8 mouse cellular contexts compared by ENCODE assay signal in the genomic region with DNA sequence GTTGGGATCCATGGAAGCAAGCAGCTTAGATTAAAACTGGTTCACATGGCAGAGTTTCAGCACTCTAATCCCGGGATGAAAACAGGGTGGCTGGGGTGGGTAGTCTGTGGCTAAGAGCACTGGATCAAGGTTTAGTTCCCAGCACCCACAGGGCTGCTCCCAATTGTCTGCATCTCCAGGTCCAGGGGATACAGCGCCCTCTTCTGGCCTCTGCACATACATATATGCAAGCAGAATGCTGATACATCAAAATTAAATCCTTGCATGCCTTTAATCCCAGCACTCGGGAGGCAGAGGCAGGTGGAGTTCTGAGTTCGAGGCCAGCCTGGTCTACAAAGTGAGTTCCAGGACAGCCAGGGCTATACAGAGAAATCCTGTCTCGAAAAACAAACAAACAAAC. TPM values are rescaled to one million over a fixed set of nuclear protein-coding genes. Genes with fewer than 3 reads are reported as not detected.
DNase-seq lines count a peak whose midpoint lies in the region; ATAC-seq and TF ChIP-seq lines count a peak whose summit lies in the region.
"Not testable (repeated sequence)": the region's sequence is repeated elsewhere in the genome, so short reads cannot be mapped to it uniquely, and the experiment has no call there.

No protein-coding gene starts in this region.

- not testable (repeated sequence) for H3K27me3 ChIP-seq in heart, embryonic 10.5 days (ENCODE audit: insufficient read depth, poor library complexity, severe bottlenecking); intestine, embryonic 15.5 days (replicated peaks); limb, embryonic 10.5 days (ENCODE audit: low read depth, poor library complexity, severe bottlenecking); lung, embryonic 16.5 days (ENCODE audit: control insufficient read depth, insufficient read depth, low read depth, low read length); stomach, postnatal 0 days (ENCODE audit: control insufficient read depth, insufficient read depth, low read length)

- peaks cover 22% of the 10 kb centered on the region for H3K4me1 ChIP-seq in heart, embryonic 10.5 days
- not testable (repeated sequence) for H3K4me1 ChIP-seq in intestine, embryonic 15.5 days (replicated peaks); stomach, postnatal 0 days (replicated peaks; ENCODE audit: control insufficient read depth, insufficient read depth)
- peaks cover 25% of the 10 kb centered on the region for H3K4me1 ChIP-seq in limb, embryonic 10.5 days
- H3K4me1 ChIP-seq in lung, embryonic 16.5 days (replicated peaks; ENCODE audit: control insufficient read depth, insufficient read depth, low read length), result peaks cover 17% of the 10 kb centered on the region

- not testable (repeated sequence) for TF ChIP-seq EP300 in stomach, postnatal 0 days (optimal IDR thresholded peaks at IDR 0.05)

- H3K27ac ChIP-seq in heart, embryonic 10.5 days; intestine, embryonic 15.5 days; limb, embryonic 10.5 days; lung, embryonic 16.5 days (ENCODE audit: low read length); stomach, postnatal 0 days (replicated peaks): not testable (repeated sequence)

- peak; percentile 57 for DNase-seq in ES-CJ7 (ENCODE audit: low read depth, low spot score)
- DNase-seq in cerebellum, adult 9-11 months, result peak; percentile 57
- DNase-seq in heart, embryonic 10.5 days (ENCODE audit: low spot score); limb, embryonic 10.5 days (ENCODE audit: low spot score); stomach, postnatal 0 days (ENCODE audit: low spot score): not testable (repeated sequence)
- peak; percentile 47 for DNase-seq in naive thymus-derived CD4-positive, alpha-beta T cell, adult 2 months (ENCODE audit: low read depth)

- peak overlapping the region; percentile 67 for H3K4me2 ChIP-seq in intestine, embryonic 15.5 days (replicated peaks)
- peak overlapping the region; percentile 82 for H3K4me2 ChIP-seq in lung, embryonic 16.5 days (ENCODE audit: low read depth, low read length)
- H3K4me2 ChIP-seq in stomach, postnatal 0 days (replicated peaks; ENCODE audit: low read depth), result not testable (repeated sequence)

- H3K36me3 ChIP-seq in heart, embryonic 10.5 days, result peaks cover 36% of the 10 kb centered on the region
- H3K36me3 ChIP-seq in intestine, embryonic 15.5 days, result peaks cover 10% of the 10 kb centered on the region
- H3K36me3 ChIP-seq in limb, embryonic 10.5 days, result peaks cover 45% of the 10 kb centered on the region
- peaks cover 11% of the 10 kb centered on the region for H3K36me3 ChIP-seq in lung, embryonic 16.5 days (ENCODE audit: control insufficient read depth, insufficient read depth, low read length)
- not testable (repeated sequence) for H3K36me3 ChIP-seq in stomach, postnatal 0 days (ENCODE audit: control insufficient read depth, insufficient read depth, low read length)

- not testable (repeated sequence) for H3K9me3 ChIP-seq in heart, embryonic 10.5 days; intestine, embryonic 15.5 days; limb, embryonic 10.5 days (replicated peaks); lung, embryonic 16.5 days (ENCODE audit: control insufficient read depth, low read length); stomach, postnatal 0 days (ENCODE audit: control insufficient read depth, low read length)

- not testable (repeated sequence) for H3K9ac ChIP-seq in intestine, embryonic 15.5 days; lung, embryonic 16.5 days (ENCODE audit: low read length); stomach, postnatal 0 days (ENCODE audit: low read length)

- H3K4me3 ChIP-seq in heart, embryonic 10.5 days, result peak overlapping the region; percentile 94
- H3K4me3 ChIP-seq in intestine, embryonic 15.5 days (replicated peaks); stomach, postnatal 0 days (ENCODE audit: low read depth, low read length): not testable (repeated sequence)
- H3K4me3 ChIP-seq in limb, embryonic 10.5 days, result peak overlapping the region; percentile 88
- H3K4me3 ChIP-seq in lung, embryonic 16.5 days (ENCODE audit: low read length), result 0 out of 2 replicates have a peak overlapping the region, but pooled peaks have one; percentile 2

- not testable (repeated sequence) for ATAC-seq in intestine, embryonic 15.5 days; lung, embryonic 16.5 days (ENCODE audit: low read depth); stomach, postnatal 0 days (ENCODE audit: low FRiP score, low TSS enrichment)

- peak; percentile 45 for TF ChIP-seq CTCF in stomach, postnatal 0 days (IDR thresholded peaks at IDR 0.05; ENCODE audit: low read depth)

- WGBS in heart, embryonic 10.5 days, result 73% methylated on average over 5 of the region's 5 CpGs
- 76% methylated on average over 5 of the region's 5 CpGs for WGBS in intestine, embryonic 15.5 days
- WGBS in limb, embryonic 10.5 days, result 81% methylated on average over 5 of the region's 5 CpGs
- 70% methylated on average over 5 of the region's 5 CpGs for WGBS in lung, embryonic 16.5 days
- 77% methylated on average over 5 of the region's 5 CpGs for WGBS in stomach, postnatal 0 days

RNA-seq across cellular contexts. Expression of a gene that starts 5.7 kb away (rescaled TPM):
- 403 and 488 TPM in 2 replicates for polyA plus RNA-seq in heart, embryonic 10.5 days (2016; fragmentation: Nextera tagmentation; extraction: Ambion mirVana)
- 410 and 432 TPM in 2 replicates for polyA plus RNA-seq in intestine, embryonic 15.5 days (2015; fragmentation: Nextera tagmentation; extraction: Ambion mirVana)
- 526 and 559 TPM in 2 replicates for polyA plus RNA-seq in limb, embryonic 10.5 days (2016; fragmentation: Nextera tagmentation; extraction: Ambion mirVana)
- polyA plus RNA-seq in lung, embryonic 16.5 days (2015; fragmentation: Nextera tagmentation; extraction: Ambion mirVana), result 403 and 411 TPM in 2 replicates
- polyA plus RNA-seq in stomach, postnatal 0 days (2015; fragmentation: Nextera tagmentation; extraction: Ambion mirVana), result 253 and 262 TPM in 2 replicates

RNA-seq across cellular contexts. Expression of a gene that starts 5.8 kb away (rescaled TPM):
- 0.16 and 0.51 TPM in 2 replicates for polyA plus RNA-seq in heart, embryonic 10.5 days (2016; fragmentation: Nextera tagmentation; extraction: Ambion mirVana)
- polyA plus RNA-seq in intestine, embryonic 15.5 days (2015; fragmentation: Nextera tagmentation; extraction: Ambion mirVana), result 1.5 and 1.7 TPM in 2 replicates
- 0.59 and 1.1 TPM in 2 replicates for polyA plus RNA-seq in limb, embryonic 10.5 days (2016; fragmentation: Nextera tagmentation; extraction: Ambion mirVana)
- 0.45 and 0.49 TPM in 2 replicates for polyA plus RNA-seq in lung, embryonic 16.5 days (2015; fragmentation: Nextera tagmentation; extraction: Ambion mirVana)
- 0.22 and 0.23 TPM in 2 replicates for polyA plus RNA-seq in stomach, postnatal 0 days (2015; fragmentation: Nextera tagmentation; extraction: Ambion mirVana)

RNA-seq across cellular contexts. Expression of a gene that starts 54.8 kb away (rescaled TPM):
- polyA plus RNA-seq in heart, embryonic 10.5 days (2016; fragmentation: Nextera tagmentation; extraction: Ambion mirVana), result 15.3 and 25.7 TPM in 2 replicates
- polyA plus RNA-seq in intestine, embryonic 15.5 days (2015; fragmentation: Nextera tagmentation; extraction: Ambion mirVana), result 27.8 and 28.1 TPM in 2 replicates
- polyA plus RNA-seq in limb, embryonic 10.5 days (2016; fragmentation: Nextera tagmentation; extraction: Ambion mirVana), result 25.2 and 25.9 TPM in 2 replicates
- polyA plus RNA-seq in lung, embryonic 16.5 days (2015; fragmentation: Nextera tagmentation; extraction: Ambion mirVana), result 44.3 and 46.3 TPM in 2 replicates
- polyA plus RNA-seq in stomach, postnatal 0 days (2015; fragmentation: Nextera tagmentation; extraction: Ambion mirVana), result 30.6 and 32.1 TPM in 2 replicates
